Mouse (Mus musculus) liver, embryonic 14.5 days (tissue): Measurements from ENCODE around the gene OR5BS1P.

Experiments used
- CTCF ChIP-seq: IDR thresholded peaks from 2 replicates; pipeline ENCODE4 v1.5.1; 2016; ENCODE audit warnings: antibody characterized with exemption, low read depth, control low read depth
- EP300 ChIP-seq: IDR thresholded peaks from 2 replicates; pipeline ENCODE4 v1.6.1; 2016; ENCODE audit warnings: antibody characterized with exemption, low read depth

DNA sequence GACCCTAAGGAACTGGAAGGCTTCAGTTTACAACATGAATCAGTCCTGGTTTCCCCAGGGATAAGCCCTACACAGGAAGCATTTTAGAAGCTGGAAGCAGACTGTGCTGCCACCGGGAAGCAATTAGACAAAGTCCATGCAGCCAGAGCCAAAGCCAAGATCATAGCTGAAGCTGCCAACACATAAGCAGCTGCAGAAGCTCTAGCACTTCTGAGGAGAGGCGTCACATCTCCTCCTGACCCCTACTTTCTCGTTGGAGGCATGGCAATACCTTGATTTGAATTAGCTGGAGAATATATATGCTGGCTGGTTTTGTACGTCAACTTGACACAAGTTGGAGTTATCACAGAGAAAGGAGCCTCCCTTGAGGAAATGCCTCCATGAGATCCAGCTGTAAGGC, 48.8 kb upstream of the OR5BS1P start:
- TF ChIP-seq CTCF (no peak), EP300 (no peak)
